Mouse (Mus musculus): ENCODE measurements around the gene Cenpt. TPM values are rescaled to one million over a fixed set of nuclear protein-coding genes. Genes with fewer than 3 reads are reported as not detected.

Cenpt gene
- polyA plus RNA-seq, 1 experiment from 2014 or later = 58.1 TPM

DNA sequence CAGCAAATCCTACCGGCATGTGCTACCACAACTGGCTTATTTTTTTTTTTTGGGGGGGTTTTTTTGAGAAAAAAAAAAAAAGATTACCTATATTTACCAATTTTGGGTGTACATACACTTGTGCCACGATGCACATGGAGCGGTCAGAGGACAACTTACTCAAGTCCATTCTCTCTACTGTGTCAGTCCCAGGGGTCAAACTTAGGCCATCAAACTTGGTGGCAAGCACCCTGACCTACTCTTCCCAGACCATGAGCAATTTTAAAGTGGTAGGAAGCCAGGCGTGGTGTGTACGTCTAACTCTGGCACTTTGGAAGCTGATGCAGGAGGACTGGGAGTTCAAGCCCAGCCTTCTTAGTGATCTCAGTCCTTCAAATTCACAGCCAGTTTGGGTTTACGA, 39.8 kb downstream of the Cenpt start:
- ATAC-seq (ENCODE audit: low FRiP score) (no peak), DNase-seq (ENCODE audit: low spot score, missing footprints) (no peak)
- H3K9ac ChIP-seq (ENCODE audit: low read length) = no peak overlapping the region
- WGBS = 99% methylated on average over 6 of the region's 6 CpGs
- no peak overlapping the region for H3K4me2 ChIP-seq
- no peaks in the 10 kb centered on the region for H3K27me3 ChIP-seq (ENCODE audit: control insufficient read depth, insufficient read depth, low read length)
- no peaks in the 10 kb centered on the region for H3K9me3 ChIP-seq (ENCODE audit: control insufficient read depth, low read length)
- H3K27ac ChIP-seq (ENCODE audit: low read depth, low read length) = no peak overlapping the region
- no peaks in the 10 kb centered on the region for H3K4me1 ChIP-seq (ENCODE audit: control insufficient read depth, insufficient read depth, low read length)
- no peaks in the 10 kb centered on the region; the same call in 1 of the 2 replicates for H3K36me3 ChIP-seq (ENCODE audit: control insufficient read depth, insufficient read depth, low read length)
- no peak overlapping the region for H3K4me3 ChIP-seq (ENCODE audit: low read depth, low read length)

DNA sequence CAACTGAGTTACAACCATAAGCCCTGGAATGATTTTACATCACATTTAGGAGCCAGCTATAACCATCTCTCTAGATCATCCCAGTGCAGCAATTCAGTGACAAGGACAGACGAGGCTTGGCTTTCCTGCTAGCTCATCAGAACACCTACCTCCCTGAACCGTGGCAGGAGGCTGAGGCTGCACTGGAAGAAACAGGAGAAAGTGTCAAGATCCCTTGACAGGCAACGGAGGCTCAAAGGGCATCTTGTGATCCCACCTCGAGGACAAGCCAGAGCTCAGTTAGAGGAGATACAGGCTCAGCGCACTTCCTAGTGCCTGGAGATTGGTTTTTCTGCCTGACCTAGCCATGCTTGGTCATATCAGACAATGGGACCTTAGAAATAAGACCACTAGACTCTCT, 40.6 kb downstream of the Cenpt start:
- no peak for ATAC-seq (ENCODE audit: low FRiP score)
- Histone ChIP-seq H3K4me1 (ENCODE audit: control insufficient read depth, insufficient read depth, low read length) (no peaks in the 10 kb centered on the region), H3K36me3 (ENCODE audit: control insufficient read depth, insufficient read depth, low read length) (no peaks in the 10 kb centered on the region; the same call in 1 of the 2 replicates), H3K9me3 (ENCODE audit: control insufficient read depth, low read length) (no peaks in the 10 kb centered on the region), H3K9ac (ENCODE audit: low read length) (no peak overlapping the region), H3K4me3 (ENCODE audit: low read depth, low read length) (no peak overlapping the region), H3K4me2 (no peak overlapping the region), H3K27ac (ENCODE audit: low read depth, low read length) (no peak overlapping the region), H3K27me3 (ENCODE audit: control insufficient read depth, insufficient read depth, low read length) (no peaks in the 10 kb centered on the region)
- WGBS = 92% methylated on average over 5 of the region's 5 CpGs
- DNase-seq (ENCODE audit: low spot score, missing footprints) = no peak

DNA sequence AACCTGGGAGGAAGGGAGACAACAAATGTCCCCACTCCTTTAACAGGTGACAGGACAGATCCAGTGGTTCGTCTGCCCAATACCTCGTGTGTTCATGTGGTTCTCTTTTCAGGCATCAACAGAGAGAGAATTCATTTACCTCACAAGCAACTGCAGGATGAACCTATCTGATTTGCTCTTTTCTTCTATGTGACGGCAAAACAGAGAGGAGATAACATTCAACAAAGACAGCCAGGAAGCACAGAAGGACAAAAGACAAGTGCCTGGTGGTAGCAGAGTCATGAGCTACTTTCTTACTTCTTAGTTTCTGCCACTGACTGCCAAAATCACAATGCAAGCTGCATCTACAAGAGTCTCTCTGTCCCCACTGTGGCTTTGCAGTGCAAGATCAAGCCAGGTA, 41.5 kb downstream of the Cenpt start:
- Histone ChIP-seq H3K36me3 (ENCODE audit: control insufficient read depth, insufficient read depth, low read length) (no peaks in the 10 kb centered on the region; the same call in 1 of the 2 replicates), H3K4me2 (no peak overlapping the region), H3K4me3 (ENCODE audit: low read depth, low read length) (no peak overlapping the region), H3K9ac (ENCODE audit: low read length) (no peak overlapping the region), H3K27ac (ENCODE audit: low read depth, low read length) (no peak overlapping the region), H3K4me1 (ENCODE audit: control insufficient read depth, insufficient read depth, low read length) (no peaks in the 10 kb centered on the region), H3K9me3 (ENCODE audit: control insufficient read depth, low read length) (no peaks in the 10 kb centered on the region), H3K27me3 (ENCODE audit: control insufficient read depth, insufficient read depth, low read length) (no peaks in the 10 kb centered on the region)
- ATAC-seq (ENCODE audit: low FRiP score) = no peak
- DNase-seq (ENCODE audit: low spot score, missing footprints) = no peak
- 83% methylated on average over 3 of the region's 3 CpGs for WGBS

DNA sequence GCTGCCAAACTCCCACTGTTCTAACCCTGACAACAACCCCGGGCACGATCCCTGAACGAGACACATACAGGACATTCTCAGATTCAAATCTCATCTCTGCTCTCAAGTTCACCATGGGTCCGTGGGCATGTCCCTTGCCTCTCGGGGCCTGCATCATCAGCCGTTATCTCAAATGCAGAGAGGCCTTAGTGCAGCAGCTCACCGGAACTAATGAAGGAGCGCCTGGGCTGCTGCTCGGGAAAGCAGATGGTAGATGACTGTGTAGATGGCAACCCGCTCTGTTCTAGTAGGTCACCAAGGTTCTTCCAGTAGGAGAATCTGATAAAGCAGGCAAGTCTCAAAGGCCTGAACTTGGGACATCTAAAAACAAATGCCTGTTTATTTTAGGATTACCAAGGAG, 42.0 kb downstream of the Cenpt start:
- 92% methylated on average over 10 of the region's 10 CpGs for WGBS

DNA sequence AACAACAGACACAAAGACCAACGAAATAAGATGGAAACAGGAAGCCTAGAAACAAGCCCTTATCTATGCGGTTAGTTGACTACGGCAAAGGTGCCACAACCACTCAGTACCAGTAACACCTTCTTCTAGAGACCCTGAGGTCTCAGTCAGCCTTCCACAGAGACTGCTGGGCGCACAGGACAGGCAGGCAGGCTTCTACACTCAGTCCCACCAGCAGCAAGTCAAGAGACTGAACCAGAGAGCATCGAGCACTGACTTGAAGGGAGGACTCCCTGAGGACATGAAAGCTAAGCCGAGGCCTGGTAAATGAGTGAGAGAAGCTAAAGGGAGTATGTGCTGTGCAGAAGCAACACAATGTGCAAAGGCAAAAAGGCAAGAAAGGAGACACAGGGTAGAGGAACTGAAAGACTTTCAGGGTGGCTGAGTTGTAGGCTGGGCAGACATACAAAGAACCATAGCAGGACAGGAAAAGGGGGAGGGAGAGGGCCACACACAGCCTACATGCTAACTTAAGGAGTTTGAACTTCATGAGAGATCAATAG, 42.8 kb downstream of the Cenpt start:
- Histone ChIP-seq H3K36me3 (ENCODE audit: control insufficient read depth, insufficient read depth, low read length) (no peaks in the 10 kb centered on the region; the same call in 1 of the 2 replicates), H3K9ac (ENCODE audit: low read length) (no peak overlapping the region), H3K27me3 (ENCODE audit: control insufficient read depth, insufficient read depth, low read length) (no peaks in the 10 kb centered on the region), H3K4me2 (no peak overlapping the region), H3K27ac (ENCODE audit: low read depth, low read length) (no peak overlapping the region), H3K9me3 (ENCODE audit: control insufficient read depth, low read length) (no peaks in the 10 kb centered on the region), H3K4me1 (ENCODE audit: control insufficient read depth, insufficient read depth, low read length) (no peaks in the 10 kb centered on the region), H3K4me3 (ENCODE audit: low read depth, low read length) (no peak overlapping the region)
- WGBS = 87% methylated on average over 6 of the region's 6 CpGs
- ATAC-seq (ENCODE audit: low FRiP score) = no peak
- DNase-seq (ENCODE audit: low spot score, missing footprints) = no peak

More for the DNA sequence above, 42.0 kb downstream of the Cenpt start:
- Histone ChIP-seq H3K27ac (ENCODE audit: low read depth, low read length) (no peak overlapping the region), H3K36me3 (ENCODE audit: control insufficient read depth, insufficient read depth, low read length) (no peaks in the 10 kb centered on the region; the same call in 1 of the 2 replicates), H3K4me1 (ENCODE audit: control insufficient read depth, insufficient read depth, low read length) (no peaks in the 10 kb centered on the region), H3K9me3 (ENCODE audit: control insufficient read depth, low read length) (no peaks in the 10 kb centered on the region), H3K4me2 (no peak overlapping the region), H3K27me3 (ENCODE audit: control insufficient read depth, insufficient read depth, low read length) (no peaks in the 10 kb centered on the region), H3K4me3 (ENCODE audit: low read depth, low read length) (no peak overlapping the region), H3K9ac (ENCODE audit: low read length) (no peak overlapping the region)
- ATAC-seq (ENCODE audit: low FRiP score) (no peak), DNase-seq (ENCODE audit: low spot score, missing footprints) (no peak)

DNA sequence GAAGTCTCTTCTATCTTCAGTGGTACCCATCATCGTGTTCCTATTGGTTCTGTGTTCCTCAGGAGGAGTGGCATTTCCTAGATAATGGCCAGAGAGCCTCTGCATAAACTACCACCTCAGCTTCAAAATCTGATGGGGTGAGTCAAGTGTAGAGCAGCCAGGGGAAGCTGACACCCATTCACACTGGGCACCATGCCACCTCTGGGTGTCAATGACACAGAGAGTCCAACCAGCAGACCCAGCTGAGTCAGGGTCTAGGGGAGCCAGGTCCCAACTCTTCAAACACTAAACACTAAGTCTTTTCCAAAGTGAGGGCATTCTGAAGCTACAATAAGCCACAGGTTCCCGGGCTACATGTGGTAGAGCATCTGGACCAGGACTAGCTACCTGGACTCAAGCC, 44.6 kb downstream of the Cenpt start:
- no peak overlapping the region for H3K27ac ChIP-seq (ENCODE audit: low read depth, low read length)
- no peaks in the 10 kb centered on the region; the same call in 1 of the 2 replicates for H3K36me3 ChIP-seq (ENCODE audit: control insufficient read depth, insufficient read depth, low read length)
- no peak overlapping the region for H3K4me2 ChIP-seq
- DNase-seq (ENCODE audit: low spot score, missing footprints) (no peak), ATAC-seq (ENCODE audit: low FRiP score) (no peak)
- no peak overlapping the region for H3K9ac ChIP-seq (ENCODE audit: low read length)
- 92% methylated on average over 2 of the region's 2 CpGs for WGBS
- no peaks in the 10 kb centered on the region for H3K4me1 ChIP-seq (ENCODE audit: control insufficient read depth, insufficient read depth, low read length)
- H3K9me3 ChIP-seq (ENCODE audit: control insufficient read depth, low read length) = no peaks in the 10 kb centered on the region
- H3K27me3 ChIP-seq (ENCODE audit: control insufficient read depth, insufficient read depth, low read length) = no peaks in the 10 kb centered on the region
- no peak overlapping the region for H3K4me3 ChIP-seq (ENCODE audit: low read depth, low read length)

DNA sequence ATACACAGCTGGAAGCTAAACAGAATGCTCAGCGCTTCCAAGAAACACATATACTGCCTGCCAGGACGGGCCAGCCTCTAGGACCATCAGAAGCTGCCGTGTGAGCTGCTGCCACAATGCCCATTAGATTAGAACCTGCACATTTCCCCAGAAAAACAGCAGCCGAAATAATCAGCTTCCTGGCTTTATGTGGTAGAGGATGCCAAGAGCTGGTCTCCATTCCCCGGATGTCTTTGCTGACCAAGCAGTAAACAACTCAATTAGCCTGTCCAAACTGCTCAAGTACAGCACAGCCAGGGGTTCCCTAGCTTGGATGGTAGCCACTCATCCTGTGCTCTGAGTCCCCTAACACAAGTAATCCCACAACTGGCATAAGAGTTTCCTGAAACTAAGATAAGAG, 45.3 kb downstream of the Cenpt start:
- Histone ChIP-seq H3K9me3 (ENCODE audit: control insufficient read depth, low read length) (no peaks in the 10 kb centered on the region), H3K36me3 (ENCODE audit: control insufficient read depth, insufficient read depth, low read length) (no peaks in the 10 kb centered on the region; the same call in 1 of the 2 replicates), H3K9ac (ENCODE audit: low read length) (no peak overlapping the region), H3K4me3 (ENCODE audit: low read depth, low read length) (no peak overlapping the region), H3K4me2 (no peak overlapping the region), H3K4me1 (ENCODE audit: control insufficient read depth, insufficient read depth, low read length) (no peaks in the 10 kb centered on the region), H3K27me3 (ENCODE audit: control insufficient read depth, insufficient read depth, low read length) (no peaks in the 10 kb centered on the region), H3K27ac (ENCODE audit: low read depth, low read length) (no peak overlapping the region)
- no peak for ATAC-seq (ENCODE audit: low FRiP score)
- no peak for DNase-seq (ENCODE audit: low spot score, missing footprints)
- WGBS = 88% methylated on average over 5 of the region's 5 CpGs

DNA sequence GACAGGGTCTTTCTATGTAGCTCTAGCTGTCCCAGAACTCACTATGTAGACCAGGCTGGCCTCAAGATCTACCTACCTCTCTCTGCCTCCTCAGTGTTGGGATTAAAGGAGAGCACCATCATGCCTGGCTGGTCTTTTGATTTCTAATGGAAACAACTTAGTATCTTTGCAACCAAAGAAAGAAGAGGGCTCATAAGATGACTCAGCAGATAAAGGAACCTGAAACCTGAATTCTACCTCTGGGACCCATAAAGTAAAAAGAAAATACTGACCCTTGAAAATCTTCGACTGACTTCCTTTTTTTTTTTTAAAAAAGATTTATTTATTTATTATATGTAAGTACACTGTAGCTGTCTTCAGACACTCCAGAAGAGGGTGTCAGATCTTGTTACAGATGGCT, 47.1 kb downstream of the Cenpt start:
- Histone ChIP-seq H3K9ac (ENCODE audit: low read length) (no peak overlapping the region), H3K27ac (ENCODE audit: low read depth, low read length) (no peak overlapping the region), H3K9me3 (ENCODE audit: control insufficient read depth, low read length) (no peaks in the 10 kb centered on the region), H3K4me3 (ENCODE audit: low read depth, low read length) (no peak overlapping the region), H3K36me3 (ENCODE audit: control insufficient read depth, insufficient read depth, low read length) (no peaks in the 10 kb centered on the region; the same call in 1 of the 2 replicates), H3K4me1 (ENCODE audit: control insufficient read depth, insufficient read depth, low read length) (no peaks in the 10 kb centered on the region), H3K4me2 (no peak overlapping the region), H3K27me3 (ENCODE audit: control insufficient read depth, insufficient read depth, low read length) (no peaks in the 10 kb centered on the region)
- 96% methylated on average over 1 of the region's 1 CpGs for WGBS
- DNase-seq (ENCODE audit: low spot score, missing footprints) (no peak), ATAC-seq (ENCODE audit: low FRiP score) (no peak)

DNA sequence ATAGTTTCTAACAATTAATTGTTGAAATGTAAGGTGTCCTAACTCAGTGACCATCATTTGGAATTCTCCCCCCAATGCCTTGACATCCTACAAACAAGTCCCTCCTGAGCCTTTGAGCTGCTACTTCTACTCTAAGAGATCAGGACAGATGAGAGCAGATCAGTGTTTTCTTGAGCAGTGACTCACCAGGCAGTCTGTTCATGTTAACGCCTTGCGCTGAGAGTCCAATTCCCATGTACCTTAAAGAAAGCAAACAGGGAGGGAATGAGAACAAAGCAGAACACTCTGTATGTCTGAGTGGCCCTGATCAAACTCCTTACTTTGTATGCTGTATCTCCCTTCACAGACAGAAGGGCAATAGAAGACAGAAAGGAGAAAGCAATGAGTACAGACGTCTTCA, 47.7 kb downstream of the Cenpt start:
- no peak overlapping the region for H3K4me2 ChIP-seq
- 82% methylated on average over 3 of the region's 3 CpGs for WGBS
- DNase-seq (ENCODE audit: low spot score, missing footprints) (no peak), ATAC-seq (ENCODE audit: low FRiP score) (no peak)
- no peaks in the 10 kb centered on the region for H3K9me3 ChIP-seq (ENCODE audit: control insufficient read depth, low read length)
- no peaks in the 10 kb centered on the region for H3K4me1 ChIP-seq (ENCODE audit: control insufficient read depth, insufficient read depth, low read length)
- H3K36me3 ChIP-seq (ENCODE audit: control insufficient read depth, insufficient read depth, low read length) = no peaks in the 10 kb centered on the region; the same call in 1 of the 2 replicates
- H3K27ac ChIP-seq (ENCODE audit: low read depth, low read length) = no peak overlapping the region
- H3K9ac ChIP-seq (ENCODE audit: low read length) = no peak overlapping the region
- H3K4me3 ChIP-seq (ENCODE audit: low read depth, low read length) = no peak overlapping the region
- no peaks in the 10 kb centered on the region for H3K27me3 ChIP-seq (ENCODE audit: control insufficient read depth, insufficient read depth, low read length)
